Mouse (Mus musculus) c-Kit-positive CD71-positive TER-119-positive erythroid progenitor cells, embryonic 14.5 days (primary cell): ENCODE data around the gene Zfp423.

Experiments
- DNase-seq: peaks from one replicate; pipeline ENCODE4 v3.0.0-alpha.2; 2013; ENCODE audit warnings: low spot score

The Zfp423 gene

GRCm38 (mm10) chr8:87944225-87944934 is 15.0 kb downstream of the Zfp423 start:
- DNase-seq = no peak

- no peak for DNase-seq
Observed at GRCm38 (mm10) chr8:87943651-87944091, 15.7 kb downstream of the Zfp423 start.

- DNase-seq = no peak
Observed at GRCm38 (mm10) chr8:87940646-87941045, 18.7 kb downstream of the Zfp423 start.

GRCm38 (mm10) chr8:87939308-87939936 is 20.0 kb downstream of the Zfp423 start:
- no peak for DNase-seq

- no peak for DNase-seq
Observed at GRCm38 (mm10) chr8:87938351-87939232, 20.8 kb downstream of the Zfp423 start.

GRCm38 (mm10) chr8:87937211-87937610 is 22.2 kb downstream of the Zfp423 start:
- no peak for DNase-seq

GRCm38 (mm10) chr8:87935088-87935680 is 24.2 kb downstream of the Zfp423 start:
- DNase-seq = no peak

- DNase-seq = no peak
Observed at GRCm38 (mm10) chr8:87934175-87934574, 25.2 kb downstream of the Zfp423 start.

- no peak for DNase-seq
Observed at GRCm38 (mm10) chr8:87933752-87934151, 25.6 kb downstream of the Zfp423 start.

- no peak for DNase-seq
Observed at GRCm38 (mm10) chr8:87928857-87929256, 30.5 kb downstream of the Zfp423 start.

GRCm38 (mm10) chr8:87927034-87927830 is 32.2 kb downstream of the Zfp423 start:
- DNase-seq = no peak

- no peak for DNase-seq
Observed at GRCm38 (mm10) chr8:87926098-87926890, 33.1 kb downstream of the Zfp423 start.

GRCm38 (mm10) chr8:87922936-87923335 is 36.5 kb downstream of the Zfp423 start:
- DNase-seq = no peak

GRCm38 (mm10) chr8:87922446-87922845 is 36.9 kb downstream of the Zfp423 start:
- DNase-seq = no peak

- DNase-seq = no peak
Observed at GRCm38 (mm10) chr8:87918004-87918403, 41.4 kb downstream of the Zfp423 start.

- no peak for DNase-seq
Observed at GRCm38 (mm10) chr8:87915763-87916162, 43.6 kb downstream of the Zfp423 start.

- no peak for DNase-seq
Observed at GRCm38 (mm10) chr8:87914247-87914967, 45.0 kb downstream of the Zfp423 start.

GRCm38 (mm10) chr8:87908940-87909339 is 50.5 kb downstream of the Zfp423 start:
- no peak for DNase-seq

GRCm38 (mm10) chr8:87905404-87905803 is 54.0 kb downstream of the Zfp423 start:
- DNase-seq = no peak

- no peak for DNase-seq
Observed at GRCm38 (mm10) chr8:87904108-87904507, 55.3 kb downstream of the Zfp423 start.
